Mouse (Mus musculus): ENCODE measurements around the gene Gm20737.
"Not testable (repeated sequence)": the region's sequence is repeated elsewhere in the genome, so short reads cannot be mapped to it uniquely, and the experiment has no call there.

Gene Gm20737

DNA sequence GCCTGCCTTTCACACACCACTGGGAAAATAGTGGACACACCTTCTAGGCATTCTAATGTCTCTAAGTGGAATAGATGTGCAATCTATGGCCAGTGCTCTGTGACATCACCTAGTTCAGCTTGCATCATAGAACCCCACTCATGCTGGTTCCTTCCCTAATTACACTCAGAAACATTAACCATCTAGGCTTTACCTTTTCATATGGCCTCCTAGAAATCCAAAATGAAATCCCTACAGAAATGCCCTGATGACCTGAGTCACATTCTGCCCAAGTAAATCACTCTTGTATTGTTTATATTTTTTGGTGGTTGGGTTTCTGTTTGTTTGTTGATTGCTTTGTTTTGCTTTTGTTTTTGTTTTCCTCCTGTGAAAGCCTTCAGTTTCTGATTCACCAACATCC, at the start of gene Gm20737:
Gene Gm20737, minus strand, starts transcription at position 101 of the 400 bp plus-strand sequence.
- DNase-seq = not testable (repeated sequence)

GRCm38 (mm10) chrY:10553153-10553552, 17.3 kb upstream of the Gm20737 start, which contains the start of gene Gm21775:
Gene Gm21775 (plus strand): TSS chrY:10553453.
- DNase-seq = not testable (repeated sequence)

All from lung, adult 18-20 months (tissue).